In the genomic region with DNA sequence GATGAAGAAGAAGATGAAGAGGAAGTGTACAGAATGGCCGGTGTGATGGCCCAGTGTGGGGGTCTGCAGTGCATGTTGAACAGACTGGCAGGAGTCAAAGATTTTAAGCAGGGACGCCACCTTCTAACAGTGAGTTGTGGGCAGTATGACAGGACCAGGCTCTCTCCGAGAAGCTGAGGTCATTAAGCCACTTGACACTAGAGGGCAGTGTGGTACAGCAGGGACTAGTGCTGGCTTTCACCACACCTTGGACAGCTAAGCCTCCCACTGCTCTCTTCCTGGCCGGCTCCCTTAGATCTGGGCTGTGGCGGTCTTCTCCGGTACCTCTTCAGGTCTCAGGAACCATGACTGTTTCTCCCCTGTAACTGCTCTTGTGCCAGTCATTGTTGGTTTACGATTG, we compare ENCODE assay signal across 9 mouse cellular contexts.
DNase-seq lines count a peak whose midpoint lies in the region; ATAC-seq and TF ChIP-seq lines count a peak whose summit lies in the region.
"Had no signal": no experiment of that assay in that cellular context is flagged by ENCODE, and none has a peak within 500 bp of the region (broad histone marks: within the 10 kb centered on the region; RNA-seq: fewer than 3 reads in every experiment).

No protein-coding gene starts in this region.

- no peak for ATAC-seq in forebrain, embryonic 11.5 days (replicated peaks; ENCODE audit: low FRiP score)
- ATAC-seq in liver, embryonic 15.5 days (ENCODE audit: insufficient read depth): peak; percentile 45; the same call in 1 of the 2 replicates
- peak; percentile 63; the same call in 1 of the 2 replicates for ATAC-seq in neural tube, embryonic 14.5 days (ENCODE audit: low read depth)
- peak; percentile 76 for ATAC-seq in stomach, postnatal 0 days (ENCODE audit: low FRiP score, low TSS enrichment)

- no peaks in the 10 kb centered on the region for H3K79me2 ChIP-seq in CH12.LX (replicated peaks; ENCODE audit: control insufficient read depth, extremely low read depth, insufficient read depth, poor library complexity, severe bottlenecking)

- TF ChIP-seq POLR2A in CH12.LX (IDR thresholded peaks at IDR 0.05; ENCODE audit: low read depth, low read length): no peak

- H3K4me3 ChIP-seq in CH12.LX (replicated peaks in 1 of 3; ENCODE audit: low read depth in 2 of 3, low read length in 2 of 3, poor library complexity in 1 of 3): no peak overlapping the region
- no peak overlapping the region for H3K4me3 ChIP-seq in forebrain, embryonic 11.5 days (ENCODE audit: low read depth, low read length)
- H3K4me3 ChIP-seq in liver, embryonic 15.5 days (replicated peaks): no peak overlapping the region
- no peak overlapping the region for H3K4me3 ChIP-seq in neural tube, embryonic 14.5 days (ENCODE audit: low read depth, low read length)
- H3K4me3 ChIP-seq in stomach, postnatal 0 days (ENCODE audit: low read depth, low read length): no peak overlapping the region
- H3K4me3 ChIP-seq: embryonic facial prominence, embryonic 15.5 days had no signal

- peaks cover 94 to 99% of the 10 kb centered on the region in 2 experiments for H3K36me3 ChIP-seq in CH12.LX (replicated peaks in 1 of 2; ENCODE audit: control insufficient read depth in 1 of 2, insufficient read depth in 1 of 2, low read length in 1 of 2)
- peaks cover 29% of the 10 kb centered on the region for H3K36me3 ChIP-seq in forebrain, embryonic 11.5 days (ENCODE audit: control insufficient read depth, insufficient read depth, low read length)
- peaks cover 99% of the 10 kb centered on the region for H3K36me3 ChIP-seq in liver, embryonic 15.5 days (replicated peaks)
- H3K36me3 ChIP-seq in neural tube, embryonic 14.5 days (ENCODE audit: control insufficient read depth, insufficient read depth, low read length): peaks cover 93% of the 10 kb centered on the region
- H3K36me3 ChIP-seq in stomach, postnatal 0 days (ENCODE audit: control insufficient read depth, insufficient read depth, low read length): peaks cover 65% of the 10 kb centered on the region

- H3K4me2 ChIP-seq in CH12.LX (ENCODE audit: insufficient read depth, low read depth, poor library complexity, severe bottlenecking): no peak overlapping the region
- no peak overlapping the region for H3K4me2 ChIP-seq in forebrain, embryonic 11.5 days (ENCODE audit: low read depth, low read length, severe bottlenecking)
- no peak overlapping the region for H3K4me2 ChIP-seq in liver, embryonic 15.5 days
- H3K4me2 ChIP-seq in neural tube, embryonic 14.5 days (ENCODE audit: low read depth, low read length): no peak overlapping the region
- H3K4me2 ChIP-seq in stomach, postnatal 0 days (replicated peaks; ENCODE audit: low read depth): no peak overlapping the region
- H3K4me2 ChIP-seq: embryonic facial prominence, embryonic 15.5 days had no signal

- intact Hi-C loops in heart, postnatal 14 days (cut with DNase I): loop anchor here (1.0 kb wide), 2 partner anchors 142 to 166 kb away; no protein-coding TSS in a partner anchor

- peak; percentile 78 for TF ChIP-seq RAD21 in CH12.LX (IDR thresholded peaks at IDR 0.05; ENCODE audit: low read depth, low read length)

- peak; percentile 77 to 85 for TF ChIP-seq CTCF in CH12.LX (conservative IDR thresholded peaks at IDR 0.05 in 1 of 2, IDR thresholded peaks at IDR 0.05 in 1 of 2; ENCODE audit: low read depth in 2 of 2, low read length in 2 of 2)
- TF ChIP-seq CTCF in stomach, postnatal 0 days (IDR thresholded peaks at IDR 0.05; ENCODE audit: low read depth): peak; percentile 95

- dilution Hi-C loops in CH12.LX (cut with MboI; ENCODE audit: extremely low pct_ligation_motif_present, extremely low pct_unique_long_range_greater_than_20kb, low sequenced_read_pairs): no loop called here

- 53% methylated on average over 7 of the region's 7 CpGs for WGBS in forebrain, embryonic 11.5 days
- WGBS in liver, embryonic 15.5 days (ENCODE audit: insufficient replicate concordance): 55% methylated on average over 7 of the region's 7 CpGs
- WGBS in neural tube, embryonic 14.5 days: 46% methylated on average over 7 of the region's 7 CpGs
- WGBS in stomach, postnatal 0 days: 39% methylated on average over 7 of the region's 7 CpGs

- H3K27me3 ChIP-seq in CH12.LX (replicated peaks): no peaks in the 10 kb centered on the region
- no peaks in the 10 kb centered on the region for H3K27me3 ChIP-seq in forebrain, embryonic 11.5 days (ENCODE audit: control insufficient read depth, insufficient read depth, low read length)
- H3K27me3 ChIP-seq in liver, embryonic 15.5 days: no peaks in the 10 kb centered on the region
- no peaks in the 10 kb centered on the region for H3K27me3 ChIP-seq in neural tube, embryonic 14.5 days (ENCODE audit: control insufficient read depth, insufficient read depth, low read length)
- no peaks in the 10 kb centered on the region for H3K27me3 ChIP-seq in stomach, postnatal 0 days (ENCODE audit: control insufficient read depth, insufficient read depth, low read length)
- H3K27me3 ChIP-seq: embryonic facial prominence, embryonic 15.5 days had no signal

- no peak for TF ChIP-seq EP300 in CH12.LX (IDR thresholded peaks at IDR 0.05; ENCODE audit: low read length)
- TF ChIP-seq EP300 in stomach, postnatal 0 days (optimal IDR thresholded peaks at IDR 0.05): no peak

- no peaks in the 10 kb centered on the region for H3K4me1 ChIP-seq in CH12.LX (ENCODE audit: control insufficient read depth in 1 of 2, insufficient read depth in 2 of 2)
- H3K4me1 ChIP-seq in forebrain, embryonic 11.5 days (replicated peaks; ENCODE audit: control insufficient read depth, insufficient read depth, low read length): no peaks in the 10 kb centered on the region
- H3K4me1 ChIP-seq in liver, embryonic 15.5 days (replicated peaks): no peaks in the 10 kb centered on the region
- no peaks in the 10 kb centered on the region for H3K4me1 ChIP-seq in neural tube, embryonic 14.5 days (ENCODE audit: control insufficient read depth, insufficient read depth, low read length)
- H3K4me1 ChIP-seq in stomach, postnatal 0 days (replicated peaks; ENCODE audit: control insufficient read depth, insufficient read depth): no peaks in the 10 kb centered on the region
- H3K4me1 ChIP-seq: embryonic facial prominence, embryonic 15.5 days had no signal

- in situ Hi-C loops in CH12.LX (cut with MboI; ENCODE audit: low pct_ligation_motif_present, low pct_unique_long_range_greater_than_20kb, low sequenced_read_pairs): loop anchor here (5.0 kb wide), 1 partner anchor 152 kb away; the partner anchor contains the start of gene Aldh4a1

- DNase-seq in CH12.LX (ENCODE audit: extremely low read depth): peak; percentile 69
- DNase-seq in c-Kit-negative CD71-positive TER-119-positive erythroid progenitor cells, embryonic 14.5 days (ENCODE audit: low read depth, low spot score): peak; percentile 32
- peak; percentile 82 for DNase-seq in forebrain, embryonic 11.5 days (ENCODE audit: low spot score)
- DNase-seq in heart, postnatal 14 days: peak; percentile 80 to 89
- DNase-seq in kidney, postnatal 36 days: peak; percentile 79 to 90
- peak; percentile 81 for DNase-seq in stomach, postnatal 0 days (ENCODE audit: low spot score)

- H3K27ac ChIP-seq in CH12.LX (ENCODE audit: insufficient read depth, low read depth): no peak overlapping the region
- H3K27ac ChIP-seq in forebrain, embryonic 11.5 days (ENCODE audit: low read depth, low read length): no peak overlapping the region
- no peak overlapping the region for H3K27ac ChIP-seq in liver, embryonic 15.5 days (replicated peaks)
- H3K27ac ChIP-seq in neural tube, embryonic 14.5 days (ENCODE audit: low read depth, low read length): no peak overlapping the region
- H3K27ac ChIP-seq in stomach, postnatal 0 days (replicated peaks): no peak overlapping the region
- H3K27ac ChIP-seq: embryonic facial prominence, embryonic 15.5 days had no signal

- no peak overlapping the region for H3K9ac ChIP-seq in CH12.LX (ENCODE audit: insufficient read depth, low read depth)
- H3K9ac ChIP-seq in forebrain, embryonic 11.5 days (ENCODE audit: low read length): no peak overlapping the region
- no peak overlapping the region for H3K9ac ChIP-seq in liver, embryonic 15.5 days
- no peak overlapping the region for H3K9ac ChIP-seq in neural tube, embryonic 14.5 days (replicated peaks; ENCODE audit: low read depth, low read length)
- no peak overlapping the region for H3K9ac ChIP-seq in stomach, postnatal 0 days (ENCODE audit: low read length)
- H3K9ac ChIP-seq: embryonic facial prominence, embryonic 15.5 days had no signal

- H3K9me3 ChIP-seq in CH12.LX (replicated peaks; ENCODE audit: low read length): no peaks in the 10 kb centered on the region
- no peaks in the 10 kb centered on the region for H3K9me3 ChIP-seq in forebrain, embryonic 11.5 days (ENCODE audit: control insufficient read depth, low read length)
- H3K9me3 ChIP-seq in liver, embryonic 15.5 days (replicated peaks): no peaks in the 10 kb centered on the region
- H3K9me3 ChIP-seq in neural tube, embryonic 14.5 days (ENCODE audit: control insufficient read depth, low read length): no peaks in the 10 kb centered on the region
- H3K9me3 ChIP-seq in stomach, postnatal 0 days (ENCODE audit: control insufficient read depth, low read length): no peaks in the 10 kb centered on the region
- H3K9me3 ChIP-seq: embryonic facial prominence, embryonic 15.5 days had no signal

TF ChIP-seq in CH12.LX, 34 proteins besides CTCF, POLR2A, EP300 and RAD21:
- TF ChIP-seq SMC3 (IDR thresholded peaks at IDR 0.05; ENCODE audit: low read depth, low read length) (peak; percentile 77), USF1 (IDR thresholded peaks at IDR 0.05; ENCODE audit: low read depth, low read length) (no peak)

Comparison
In these comparisons a context has a peak if more than half of its experiments do, and no peak if none do; other contexts are left out.
1. DNase-seq: peak in every context shown above with its lines; median percentile 84 in heart, postnatal 14 days; 84 in kidney, postnatal 36 days; 82 in forebrain, embryonic 11.5 days; 81 in stomach, postnatal 0 days; 69 in CH12.LX; 32 in c-Kit-negative CD71-positive TER-119-positive erythroid progenitor cells, embryonic 14.5 days.